Mouse (Mus musculus): Measurements from ENCODE around the gene Gm3532.
"Not testable (repeated sequence)": the region's sequence is repeated elsewhere in the genome, so short reads cannot be mapped to it uniquely, and the experiment has no call there.

Gm3532 gene

GRCm38 (mm10) chr14:5538196-5538595, at the start of gene Gm3532:
Gm3532 (plus strand) TSS chr14:5538496.
- not testable (repeated sequence) for DNase-seq (ENCODE audit: low spot score in 2 of 2)

GRCm38 (mm10) chr14:5501374-5501773, 36.9 kb upstream of the Gm3532 start, which contains the start of gene Gm3488:
Gm3488 (plus strand) TSS chr14:5501674.
- DNase-seq (ENCODE audit: low spot score in 2 of 2), result not testable (repeated sequence)
